Mouse (Mus musculus): ENCODE results near the gene Fancc. TPM values are rescaled to one million over a fixed set of nuclear protein-coding genes. Genes with fewer than 3 reads are reported as not detected.

Fancc gene
- total RNA-seq (2023) = 10 to 100 TPM; 23.7 to 28.8 TPM

DNA sequence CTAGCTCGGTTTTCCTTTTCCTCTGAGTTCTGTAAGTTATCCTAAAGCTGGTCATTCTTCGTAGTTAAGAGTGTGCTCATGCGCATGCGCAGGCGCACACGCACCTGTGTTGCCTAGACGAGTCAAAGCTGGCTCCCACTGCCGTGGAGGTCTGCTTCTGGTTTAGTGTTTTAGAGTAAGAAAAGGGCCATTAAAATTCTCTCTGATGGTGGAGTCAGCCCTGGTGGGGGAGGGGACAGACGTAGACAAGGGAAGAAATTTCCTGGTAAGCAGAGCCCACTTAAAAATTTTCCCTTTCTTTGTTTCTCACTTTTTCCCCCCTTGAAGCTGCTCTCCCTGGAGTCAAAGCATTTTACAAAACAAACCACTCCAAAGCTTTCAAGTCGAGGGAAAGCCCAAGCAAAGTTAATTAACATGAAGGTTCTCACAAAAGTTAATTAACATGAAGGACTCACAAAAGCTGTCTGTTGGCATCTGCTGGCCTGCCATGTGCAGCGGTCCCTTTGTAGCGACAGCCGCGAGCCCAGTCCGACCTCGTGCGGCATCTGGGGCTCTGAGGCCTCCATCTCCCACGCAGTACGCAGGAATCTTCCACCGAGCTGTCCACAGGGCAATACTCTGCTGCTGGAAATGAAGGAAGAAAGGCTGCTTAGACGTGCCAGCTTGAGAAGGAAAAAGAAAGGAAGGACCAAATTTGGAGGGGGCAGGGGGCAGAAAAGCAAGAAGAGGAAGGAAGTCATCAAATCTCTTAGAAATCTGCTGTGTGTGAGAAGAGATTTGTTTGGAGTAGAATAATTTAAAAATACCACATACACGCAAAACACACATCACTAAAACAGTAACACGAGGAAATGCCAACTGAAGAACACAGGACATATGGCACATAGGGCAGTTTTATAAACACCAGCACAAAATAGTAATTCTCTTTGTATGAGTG lies at the start of gene Fancc:
Fancc (minus strand) TSS at position 633 of the 937 bp plus-strand sequence.

Other genes with a start within 250 kb of the Fancc start
- gene Ptch1, start 76.3 kb upstream of the Fancc start, total RNA-seq (2023) = 10 to 100 TPM; 36.6 to 37.4 TPM